Comparison of ENCODE assay signal across 8 mouse cellular contexts in genomic region chr17:78417381-78418281, GRCm38 (mm10). TPM values are rescaled to one million over a fixed set of nuclear protein-coding genes. Genes with fewer than 3 reads are reported as not detected.
A peak's percentile ranks its signal among the peaks of the same experiment; 100 is the strongest.
DNase-seq lines count a peak whose midpoint lies in the region; ATAC-seq lines count a peak whose summit lies in the region.

Gene Fez2 (minus strand): TSS chr17:78418152.

- peak; percentile 89 for DNase-seq in Muller cell, postnatal 12 days (ENCODE audit: inconsistent ontology term)
- peak; percentile 94 to 96 for DNase-seq in cerebellum, postnatal 10 days
- DNase-seq in frontal cortex, postnatal 14 days (ENCODE audit: low spot score in 2 of 2) = peak; percentile 80 to 91
- DNase-seq in layer of hippocampus, postnatal 25 days (ENCODE audit: extremely low spot score in 1 of 2, low spot score in 1 of 2) = peak; percentile 86 to 88
- peak; percentile 91 for DNase-seq in lung, postnatal 25 days (ENCODE audit: low spot score)
- DNase-seq in retina, embryonic 14.5 days (ENCODE audit: low spot score) = peak; percentile 91
- peak; percentile 98 for DNase-seq in thymus, postnatal 4 days

- H3K4me3 ChIP-seq in hindbrain, embryonic 13.5 days = peak within 1 kb of the TSS; percentile 92

- H3K9me3 ChIP-seq in hindbrain, embryonic 13.5 days = no peaks in the 10 kb centered on the region

- peak within 1 kb of the TSS; percentile 88 for H3K27ac ChIP-seq in hindbrain, embryonic 13.5 days

- ATAC-seq in hindbrain, embryonic 13.5 days (ENCODE audit: low FRiP score) = peak; percentile 94

- H3K4me2 ChIP-seq in hindbrain, embryonic 13.5 days = peak within 1 kb of the TSS; percentile 74

- WGBS in hindbrain, embryonic 13.5 days = 1% methylated on average over 53 of the region's 67 CpGs

- H3K36me3 ChIP-seq in hindbrain, embryonic 13.5 days = no peaks in the 10 kb centered on the region

- H3K9ac ChIP-seq in hindbrain, embryonic 13.5 days = peak within 1 kb of the TSS; percentile 93

- H3K27me3 ChIP-seq in hindbrain, embryonic 13.5 days = no peaks in the 10 kb centered on the region

- peaks cover 23% of the 10 kb centered on the region for H3K4me1 ChIP-seq in hindbrain, embryonic 13.5 days (replicated peaks)

RNA-seq across cellular contexts. Expression of gene Fez2, which starts in this region (rescaled TPM):
- 46.6 and 48.7 TPM in 2 replicates for polyA plus RNA-seq in hindbrain, embryonic 13.5 days (2015; fragmentation: Nextera tagmentation; extraction: Ambion mirVana)
- total RNA-seq in layer of hippocampus, postnatal 25 days (2021) = 10 to 100 TPM; 31.6 to 34.4 TPM

Comparison
In these comparisons a context has a peak if more than half of its experiments do, and no peak if none do; other contexts are left out.
1. Peak in every context shown above with its lines: DNase-seq, ATAC-seq, H3K4me3 ChIP-seq and H3K27ac ChIP-seq.